Mouse (Mus musculus) bone marrow macrophage, adult 2 months (primary cell): ENCODE data around the gene Pygb.

Experiments
- CTCF ChIP-seq: IDR thresholded peaks from 2 replicates; pipeline ENCODE4 v1.5.1; 2012; ENCODE audit warnings: low read depth, mild to moderate bottlenecking, low read length, moderate library complexity
- POLR2A ChIP-seq: IDR thresholded peaks from 2 replicates; pipeline ENCODE4 v1.6.1; 2012; ENCODE audit warnings: mild to moderate bottlenecking, low read depth, low read length, borderline replicate concordance

DNA sequence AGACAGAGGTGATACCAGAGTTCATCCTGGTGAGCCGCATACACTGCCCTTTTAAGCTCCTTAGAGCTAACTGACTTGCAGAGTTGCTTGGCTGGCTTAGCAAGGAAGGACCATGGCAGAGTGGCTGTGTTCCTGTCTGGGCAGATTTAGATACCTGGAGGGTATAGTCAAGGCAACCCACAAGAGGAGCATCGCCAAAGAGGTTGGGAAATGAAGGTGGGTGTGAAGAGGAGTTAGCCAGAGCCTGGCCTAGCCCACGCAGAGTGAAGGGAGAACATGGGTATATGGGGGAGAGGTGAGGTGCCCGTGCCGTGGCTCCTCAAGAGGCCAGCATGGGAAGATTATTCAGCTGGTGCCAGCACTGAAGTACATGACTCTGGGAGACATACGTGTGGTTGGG, 26.3 kb downstream of the Pygb start:
- TF ChIP-seq CTCF (no peak), POLR2A (no peak)
